Mouse (Mus musculus) monocyte, adult 2 months (primary cell): ENCODE results near the gene Dis3.
A peak's percentile ranks its signal among the peaks of the same experiment; 100 is the strongest.

Source experiments
- DNase-seq, 2 experiments: peaks; one replicate each; pipeline ENCODE4 v3.0.0; 2022; ENCODE audit warnings: low spot score in 2 of 2, low read depth in 1 of 2

Dis3 gene

DNA sequence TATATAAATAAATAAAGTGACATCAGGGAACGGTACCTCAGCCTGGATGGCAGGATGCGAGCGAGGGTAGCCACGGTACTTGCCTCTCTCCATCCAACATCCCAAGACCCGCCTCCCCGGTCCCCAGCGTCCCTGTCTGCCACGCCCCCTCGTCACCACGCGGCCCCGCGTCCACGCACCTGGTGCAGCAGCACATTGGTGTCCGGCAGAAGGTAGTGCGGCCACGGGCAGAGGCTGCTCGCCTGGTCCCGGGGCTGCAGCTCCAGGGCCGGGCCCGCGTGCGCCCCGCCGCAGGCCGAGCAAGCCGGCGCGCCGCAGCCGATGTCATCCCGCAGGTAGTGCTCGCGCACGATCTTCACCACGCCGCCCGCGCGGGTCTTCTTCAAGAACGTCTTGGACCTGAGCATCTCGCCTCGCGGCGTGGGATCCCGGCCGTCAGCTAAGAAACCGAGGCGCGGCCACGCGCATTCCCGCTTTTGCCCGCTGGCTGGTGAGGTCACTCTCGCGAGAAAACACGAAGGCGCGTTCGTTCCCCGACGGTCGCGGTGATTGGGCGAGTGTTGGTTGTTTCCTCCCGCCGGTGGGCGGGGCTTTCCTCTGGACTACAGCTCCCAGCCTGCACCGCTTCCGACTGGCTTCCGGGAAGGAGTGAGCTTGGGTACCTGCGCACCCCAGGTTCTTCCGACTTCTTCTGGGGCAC, at the start of gene Dis3, which contains the start of gene Pibf1:
TSS of gene Dis3 (minus strand) at position 504 of the 700 bp plus-strand sequence.
TSS of gene Pibf1 (plus strand) at position 158 of the 700 bp plus-strand sequence.
- peak; percentile 92 to 97 for DNase-seq

DNA sequence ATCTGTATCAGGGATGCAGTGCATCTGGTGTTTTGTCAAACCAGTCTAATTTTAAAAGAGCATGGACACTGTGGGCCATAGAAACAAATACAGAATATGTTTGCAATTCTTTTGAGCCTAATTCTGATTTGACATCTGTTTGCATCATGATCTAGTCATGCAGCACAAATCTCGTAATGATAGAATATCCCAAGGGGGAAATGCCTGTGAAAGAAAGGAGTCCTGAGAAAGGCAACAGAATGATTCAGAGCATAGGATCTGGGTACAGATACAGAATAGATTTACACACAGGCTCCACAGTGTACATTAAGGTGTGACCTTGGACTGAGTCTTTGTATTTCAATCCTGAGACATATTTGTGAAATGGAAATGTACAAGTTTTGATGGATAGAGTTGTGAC, 47.3 kb upstream of the Dis3 start:
- DNase-seq: no peak

DNA sequence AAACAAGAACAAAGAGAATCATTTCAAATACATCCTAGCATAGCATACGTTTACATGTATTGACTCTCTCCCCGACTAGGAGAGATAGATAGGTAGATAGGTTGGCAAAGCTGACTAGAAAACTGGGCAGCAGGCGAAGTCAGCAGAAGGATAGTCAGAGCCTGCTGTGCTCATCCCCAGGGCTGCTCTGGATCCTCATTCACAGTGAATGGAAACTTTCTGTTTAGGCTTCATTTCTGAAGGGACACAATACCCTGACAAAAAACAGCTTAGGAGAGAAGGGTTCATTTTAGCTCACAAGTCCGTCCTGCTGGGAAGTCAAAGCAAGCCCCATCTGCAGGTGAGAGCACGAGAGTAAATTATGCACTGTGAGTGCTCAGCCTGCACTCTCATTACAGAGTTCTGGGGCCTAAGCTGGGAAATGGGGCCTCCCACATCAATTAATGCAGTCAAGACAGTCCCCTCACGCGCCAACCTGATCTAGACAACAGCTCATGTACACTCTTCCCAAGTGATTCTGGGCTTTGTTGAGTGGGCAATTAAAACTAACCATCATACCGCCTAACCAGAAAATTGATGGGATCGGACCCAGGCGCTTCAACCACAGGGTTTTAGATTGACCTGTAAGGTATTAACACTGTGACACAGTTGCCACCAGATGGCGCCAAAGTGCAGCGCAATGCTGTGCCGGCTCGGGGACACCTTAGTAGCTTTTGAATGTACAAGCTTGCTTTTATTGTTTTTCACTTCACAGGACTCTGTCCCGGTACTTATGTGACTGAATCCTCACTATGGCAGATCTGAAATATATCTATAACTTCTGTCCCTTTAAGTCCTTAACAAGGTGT, 42.4 kb upstream of the Dis3 start:
- DNase-seq: peak in 1 of 2 experiments; percentile 43

DNA sequence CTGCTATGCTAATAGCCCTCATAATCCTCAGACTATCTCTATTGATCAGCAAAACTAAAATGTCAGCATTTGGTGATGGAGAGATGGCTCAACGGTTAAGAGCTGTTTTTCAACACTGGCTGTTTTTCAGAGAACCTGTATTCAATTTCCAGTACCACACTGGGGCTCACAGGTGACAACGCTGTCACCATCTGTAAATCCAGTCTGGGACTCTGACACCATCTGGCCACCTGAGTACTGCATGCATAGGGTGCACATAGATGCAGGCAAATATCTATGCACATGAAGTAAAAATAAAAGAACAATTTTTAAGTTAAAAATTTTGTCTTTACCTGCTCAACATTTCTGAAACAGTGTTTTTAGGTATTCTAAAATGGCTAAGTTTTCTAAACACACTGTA, 40.5 kb upstream of the Dis3 start:
- no peak for DNase-seq

DNA sequence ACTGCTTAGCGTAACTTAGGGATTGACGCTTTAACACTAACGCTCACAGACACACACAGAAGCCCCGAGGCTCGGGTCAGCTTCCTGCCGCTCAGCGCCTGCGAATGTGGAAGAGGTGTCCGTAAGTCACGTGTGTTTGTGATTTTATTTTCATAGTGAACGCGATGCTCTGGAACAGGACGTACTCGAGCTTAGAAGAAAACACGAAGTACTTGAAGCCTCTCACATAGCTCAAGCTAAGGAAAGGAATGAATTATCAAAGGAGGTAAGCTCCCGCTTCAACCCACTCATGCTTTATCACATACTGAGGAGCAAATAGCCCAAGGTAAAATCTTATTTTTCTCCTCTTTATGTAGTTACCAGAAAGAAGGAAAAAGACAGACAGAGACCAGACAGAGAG, 36.7 kb upstream of the Dis3 start:
- no peak for DNase-seq

DNA sequence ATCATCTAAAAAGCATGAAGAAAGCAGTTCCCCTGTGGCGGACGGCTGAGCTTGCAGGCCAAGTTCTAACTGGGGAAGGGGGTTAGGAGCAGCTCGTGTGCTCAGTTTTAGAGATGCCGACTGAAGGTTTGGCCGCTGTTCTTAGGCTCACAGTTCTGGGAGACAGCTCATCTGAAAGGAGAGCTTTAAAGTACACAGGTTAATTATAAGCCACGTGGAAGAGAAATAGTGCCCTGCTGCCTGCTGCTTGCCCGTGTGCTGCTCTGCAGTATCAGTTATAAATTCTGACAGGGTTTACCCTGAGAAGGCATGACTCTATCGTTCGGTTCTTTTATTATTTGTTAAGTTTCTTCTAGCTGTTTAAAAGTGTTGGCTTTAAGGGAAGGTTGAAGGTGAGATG, 36.2 kb upstream of the Dis3 start:
- DNase-seq: no peak

DNA sequence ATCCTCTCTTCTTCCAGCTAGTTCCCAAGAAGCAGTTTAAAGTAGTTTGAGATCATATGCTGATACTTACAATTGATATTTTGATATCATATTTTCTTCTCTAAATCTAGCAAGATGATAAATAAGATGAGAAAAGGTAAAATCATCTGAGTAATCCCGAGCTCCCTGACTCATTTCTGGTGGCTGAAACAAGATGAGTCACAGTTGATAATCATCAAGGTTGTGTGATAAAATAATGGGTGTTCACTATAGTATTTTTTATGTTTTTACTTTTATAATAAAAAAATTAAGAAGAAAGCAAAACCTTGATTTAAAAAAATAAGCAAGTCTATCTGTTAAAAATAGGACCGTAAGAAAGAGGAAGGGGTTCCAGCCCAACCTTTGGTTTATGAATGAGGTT, 34.5 kb upstream of the Dis3 start:
- DNase-seq: no peak

DNA sequence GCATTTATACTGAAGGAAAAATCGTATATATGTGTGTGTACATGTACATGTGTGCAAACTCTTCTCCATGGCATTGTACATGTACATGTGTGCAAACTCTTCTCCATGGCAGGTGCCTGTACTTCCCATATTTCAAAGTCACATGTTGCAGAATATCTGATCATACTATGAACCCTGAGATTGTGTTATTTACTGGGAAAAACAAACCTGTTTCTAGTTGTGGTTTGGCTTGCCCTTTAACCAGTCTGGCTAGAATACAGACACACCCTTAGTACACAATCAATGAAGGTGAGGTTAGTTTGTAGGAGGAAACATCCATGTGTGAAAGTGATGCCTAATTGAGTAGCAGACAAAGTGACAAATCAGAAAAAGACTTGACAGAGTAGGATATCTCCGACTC, 29.5 kb upstream of the Dis3 start:
- DNase-seq: no peak

DNA sequence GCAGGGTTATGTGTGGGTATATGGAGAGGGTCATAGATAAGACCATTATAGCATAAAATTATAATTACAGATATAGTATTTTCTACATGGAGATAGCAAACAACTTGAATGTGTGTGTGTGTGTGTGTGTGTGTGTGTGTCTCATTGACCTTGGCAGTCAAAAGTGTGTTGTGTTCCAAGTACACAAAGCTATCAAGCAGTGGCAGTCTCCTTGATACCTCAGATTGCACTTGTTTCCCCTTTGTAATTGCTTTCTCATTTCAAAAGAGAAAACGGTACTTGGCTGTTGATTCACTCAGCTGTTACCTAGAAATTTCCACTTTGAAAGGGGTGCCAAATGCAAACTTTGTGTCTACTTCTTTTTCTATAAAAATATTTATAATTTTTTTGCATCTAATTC, 27.9 kb upstream of the Dis3 start:
- no peak for DNase-seq

DNA sequence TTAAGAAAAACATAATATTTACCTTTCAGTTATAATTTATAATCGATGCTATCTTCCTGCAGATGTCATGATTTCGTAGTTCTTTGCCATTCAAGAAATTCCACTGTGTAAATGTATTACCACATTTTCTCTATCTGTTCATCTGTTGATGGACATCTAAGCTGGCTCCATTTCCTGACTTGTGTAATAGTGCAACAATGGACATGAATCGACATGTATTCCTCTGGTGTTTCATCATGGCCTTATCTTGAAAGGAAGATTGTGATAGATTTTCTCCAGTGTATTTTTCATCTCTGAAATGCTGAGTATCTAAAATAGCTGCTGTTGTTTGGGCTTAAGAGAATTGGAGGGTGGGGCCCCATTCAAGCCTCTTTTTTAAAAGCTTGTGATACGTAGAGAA, 27.1 kb upstream of the Dis3 start:
- no peak for DNase-seq

DNA sequence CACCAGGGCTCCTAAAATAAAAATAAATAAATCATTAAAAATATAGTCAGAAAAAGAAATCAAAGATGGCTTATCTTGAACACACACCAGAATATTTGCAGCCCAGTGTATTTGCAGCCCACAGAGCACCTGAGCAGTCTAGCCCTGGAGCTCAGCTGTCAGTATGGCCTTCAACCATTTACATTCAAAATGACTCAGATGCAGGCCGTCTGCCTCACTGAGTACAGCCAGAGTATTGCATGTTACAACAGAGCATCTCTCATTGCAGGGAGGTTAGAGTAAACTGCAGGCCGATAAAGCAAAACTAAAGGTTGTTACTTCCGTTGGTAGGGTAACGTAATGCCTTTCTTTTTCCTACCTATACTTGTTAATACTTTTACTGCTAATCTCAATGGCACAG, 24.5 kb upstream of the Dis3 start:
- no peak for DNase-seq

DNA sequence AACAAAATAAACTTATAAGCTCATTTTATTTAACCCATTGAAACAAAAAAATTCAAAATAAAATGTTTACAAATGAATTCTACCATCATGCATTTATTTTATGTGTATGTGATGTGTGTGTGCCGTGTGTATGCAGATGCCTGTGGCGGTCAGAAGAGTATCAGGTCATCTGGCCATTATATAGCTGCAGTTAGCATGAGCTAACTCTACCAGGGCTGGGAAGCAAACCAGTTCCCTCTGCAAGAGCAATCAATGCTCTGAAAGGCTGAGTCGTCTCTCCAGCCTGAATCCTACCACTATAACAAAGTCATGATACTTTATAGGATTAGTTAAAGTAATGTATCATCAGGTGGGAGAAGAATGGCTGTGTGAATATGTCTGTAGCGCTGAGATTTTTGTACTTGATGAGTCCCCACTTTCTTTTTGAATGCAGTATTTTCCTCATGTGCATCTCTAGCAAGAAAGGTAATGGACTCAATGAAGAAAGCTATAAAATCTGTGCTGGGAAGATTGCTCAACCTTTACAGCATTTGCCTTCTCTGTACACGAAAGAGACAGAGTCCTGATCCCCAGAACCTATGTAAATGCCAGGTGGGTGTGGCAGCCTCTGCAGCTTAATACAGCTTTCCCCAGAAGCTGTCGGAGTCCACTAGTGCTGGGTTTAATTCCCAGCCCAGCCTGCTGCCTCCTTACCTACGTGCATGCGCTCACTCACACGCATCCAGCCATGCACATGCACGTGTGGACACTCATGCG, 22.2 kb upstream of the Dis3 start:
- DNase-seq: no peak

DNA sequence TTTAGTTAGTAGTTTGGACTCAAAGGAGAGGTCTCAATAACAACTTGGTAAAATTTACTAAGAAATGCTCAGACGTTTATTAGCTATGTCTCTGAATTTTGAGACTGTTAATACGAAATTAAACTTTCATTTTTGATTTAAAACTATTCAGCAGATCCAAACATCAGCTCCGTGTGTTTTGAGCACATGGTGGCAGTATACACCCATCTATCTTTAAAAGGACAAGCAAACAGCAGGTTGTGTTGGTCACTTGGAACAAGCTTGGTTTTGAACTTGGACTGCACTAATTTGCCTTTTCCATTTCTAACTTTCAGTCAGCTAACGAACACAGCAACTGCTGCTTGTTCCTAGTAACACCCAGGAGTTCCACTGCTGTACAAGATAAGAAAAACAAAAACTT, 18.0 kb upstream of the Dis3 start:
- DNase-seq: no peak

DNA sequence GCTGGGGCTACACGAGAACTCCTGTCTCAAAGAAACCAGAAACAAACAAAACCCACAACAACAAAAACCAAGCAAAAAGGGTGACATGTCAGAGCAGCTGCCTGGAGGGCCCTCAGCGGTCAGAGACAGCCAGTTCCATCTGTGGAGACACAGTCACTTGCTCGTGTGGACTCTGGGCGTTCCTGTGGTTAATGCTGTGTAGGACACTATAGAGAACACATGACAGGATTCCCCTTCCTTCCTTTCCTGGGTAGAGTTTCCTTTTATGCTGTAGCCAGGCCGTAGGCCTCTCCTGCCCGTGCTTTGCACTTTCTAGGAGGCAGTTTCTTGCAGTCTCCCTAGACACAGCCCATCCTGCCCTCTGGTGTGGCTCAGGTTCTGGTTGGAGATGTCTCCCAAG, 9.2 kb upstream of the Dis3 start:
- no peak for DNase-seq

DNA sequence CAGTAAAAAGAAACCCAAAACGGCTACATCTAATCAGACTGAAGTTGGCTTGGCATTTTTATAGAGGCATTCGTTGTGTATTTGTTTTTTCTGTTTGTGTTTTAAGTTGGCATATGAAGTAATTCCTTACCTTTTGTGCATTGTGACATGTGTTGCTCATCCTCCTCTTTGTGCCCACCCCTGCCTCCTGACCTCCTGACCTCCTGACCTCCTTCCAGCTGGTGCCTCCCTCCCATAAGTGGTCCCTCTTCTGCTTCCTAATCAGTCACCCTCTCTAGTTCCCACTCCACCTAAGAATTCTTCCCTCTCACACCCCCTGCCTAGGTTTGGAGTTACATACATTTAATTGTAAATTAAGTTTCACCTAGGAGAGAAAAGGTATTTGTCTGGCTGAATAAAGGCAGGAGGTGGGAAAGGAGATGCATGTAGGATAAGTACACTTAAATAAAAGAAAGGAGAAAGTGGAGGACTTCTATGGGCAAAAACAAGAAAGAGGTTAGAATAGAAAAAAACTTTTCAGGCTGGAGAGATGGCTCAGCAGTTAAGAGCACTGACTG, 8.1 kb upstream of the Dis3 start:
- DNase-seq: no peak

DNA sequence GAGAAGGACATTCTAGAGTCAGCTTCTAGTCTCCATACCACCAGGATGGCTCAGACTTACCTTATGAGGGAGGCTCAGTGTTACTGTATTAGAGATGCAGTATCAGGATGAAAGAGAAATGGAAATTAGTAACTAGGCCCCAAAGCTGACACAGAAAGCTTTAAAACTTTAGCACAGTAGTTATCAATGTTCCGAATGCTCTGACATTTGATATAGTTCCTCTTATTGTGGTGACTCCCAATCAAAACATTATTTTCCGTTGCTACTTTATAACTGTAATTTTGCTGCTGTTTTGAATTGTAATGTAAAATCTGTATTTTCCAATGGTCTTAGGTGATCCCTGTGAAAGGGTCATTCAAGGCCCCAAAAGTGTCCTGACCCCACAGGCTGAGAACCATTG, 7.1 kb upstream of the Dis3 start:
- DNase-seq: no peak

DNA sequence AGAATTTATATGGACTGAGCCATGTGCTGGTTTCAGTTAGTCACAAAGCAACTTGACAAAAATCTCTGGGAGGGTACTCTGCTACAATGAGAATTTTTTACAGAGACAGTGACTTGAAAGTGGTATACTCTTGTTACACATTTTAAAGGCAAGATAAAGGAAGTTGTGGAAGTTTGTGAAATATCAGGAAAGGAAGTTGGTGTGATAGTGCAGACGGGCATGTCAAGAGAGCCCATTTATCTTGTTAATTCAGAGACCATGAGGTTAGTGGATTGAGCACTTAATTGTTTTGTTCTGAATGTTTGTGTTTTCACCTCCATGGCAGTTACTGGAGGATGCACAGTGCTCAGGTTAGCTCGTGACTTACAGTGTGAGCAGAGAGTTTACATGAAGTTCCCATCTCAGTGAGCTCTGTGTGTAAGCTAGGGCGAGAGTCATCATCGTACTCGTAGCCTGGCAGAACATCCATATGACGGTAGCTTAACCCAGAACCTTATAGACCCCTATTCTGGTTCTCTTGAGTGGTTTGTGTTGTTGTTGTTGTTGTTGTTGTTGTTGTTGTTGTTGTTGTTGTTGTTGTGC, 5.1 kb upstream of the Dis3 start:
- DNase-seq: no peak

DNA sequence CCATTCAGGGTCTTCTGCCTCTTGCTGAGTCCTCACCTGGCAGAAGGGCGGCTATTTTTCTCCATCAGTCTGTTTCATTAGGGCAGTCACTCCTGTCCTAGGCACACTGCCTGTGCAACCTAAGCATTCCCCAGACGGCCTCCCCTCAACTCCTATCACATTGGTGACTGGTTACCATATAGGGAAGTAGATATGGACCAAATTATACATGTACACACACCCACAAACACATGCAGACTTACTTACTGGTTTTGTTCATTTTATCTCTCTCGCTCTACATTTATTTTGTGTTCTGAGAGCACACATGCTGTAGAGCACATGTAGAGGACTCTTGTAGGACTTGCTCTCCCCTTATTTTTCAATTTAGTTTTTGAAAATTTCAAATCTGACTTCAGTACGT, 3.5 kb upstream of the Dis3 start:
- no peak for DNase-seq

DNA sequence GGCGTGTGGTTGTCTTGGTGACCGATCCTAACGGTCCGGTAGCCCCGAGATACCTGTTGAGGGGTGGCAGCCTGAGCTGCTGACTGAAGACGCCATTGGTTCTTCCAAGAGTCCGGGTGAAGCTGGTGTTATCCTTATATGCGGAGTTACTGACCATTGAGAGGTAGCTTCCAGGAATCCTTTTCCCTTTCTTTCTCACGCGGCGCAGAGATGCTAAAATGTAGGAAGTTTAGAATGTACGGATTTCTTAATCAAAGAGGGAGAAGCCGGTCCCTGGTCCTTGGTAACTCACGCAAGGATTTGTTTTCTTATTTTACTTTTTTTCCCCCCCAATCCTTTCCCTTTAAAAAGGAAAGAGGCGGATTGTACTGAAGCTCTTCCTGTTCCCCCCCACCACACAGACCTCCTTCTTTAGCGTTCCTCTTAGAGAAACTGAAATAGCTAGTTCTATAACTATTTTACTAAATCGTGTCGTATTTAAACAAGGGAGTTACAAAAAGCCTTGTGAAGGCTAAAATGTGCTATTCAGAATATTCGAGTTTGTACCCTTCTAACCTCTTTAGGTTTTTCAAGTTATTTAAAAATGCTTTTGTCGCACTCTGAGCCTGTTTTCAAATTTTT, 507 bp upstream of the Dis3 start:
- DNase-seq: no peak

DNA sequence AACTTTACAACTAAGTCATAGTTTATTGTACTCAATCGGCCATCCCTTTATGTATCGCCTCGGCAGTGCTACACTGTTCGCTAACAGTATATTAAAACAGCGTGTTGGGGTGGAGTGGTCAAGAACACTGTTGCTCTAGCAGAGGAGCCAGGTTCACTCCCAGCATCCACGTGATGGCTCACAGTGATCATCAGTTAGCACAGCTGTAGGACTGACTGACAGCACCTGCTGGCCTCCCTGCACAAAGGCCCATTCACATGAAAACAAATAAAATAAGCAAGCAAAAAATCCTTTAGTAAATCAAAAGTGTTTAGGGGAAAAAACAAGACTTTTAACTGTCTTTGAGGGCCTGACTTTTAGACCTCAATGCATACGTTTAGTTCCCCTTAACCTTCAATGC, 10.6 kb downstream of the Dis3 start:
- no peak for DNase-seq

DNA sequence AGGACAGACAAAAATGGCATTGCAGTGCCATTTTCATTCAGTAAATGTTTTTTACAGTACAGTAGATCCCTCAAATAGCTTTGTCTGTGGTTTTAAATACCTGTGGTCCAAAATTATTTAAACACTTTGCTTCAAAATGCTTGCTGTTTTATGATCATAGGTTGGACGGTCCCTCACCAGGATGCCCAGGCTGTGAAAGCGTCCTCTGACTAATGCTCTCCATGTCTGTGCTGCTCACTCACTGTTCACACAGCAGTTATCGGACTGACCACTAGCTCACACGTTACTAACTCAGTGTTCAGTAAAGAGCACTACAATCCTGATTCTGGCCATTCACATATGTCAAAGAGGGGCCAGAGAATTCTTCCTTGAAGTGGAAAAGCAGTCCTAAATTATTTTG, 28.4 kb downstream of the Dis3 start:
- DNase-seq: no peak
